8 mouse cellular contexts compared by ENCODE assay signal in genomic region chr10:68354335-68355231, GRCm38 (mm10).
DNase-seq lines count a peak whose midpoint lies in the region; ATAC-seq and TF ChIP-seq lines count a peak whose summit lies in the region.

No protein-coding gene starts in this region.

- 0 out of 2 replicates have a peak overlapping the region, but pooled peaks have one; percentile 18 for H3K4me2 ChIP-seq in heart, postnatal 0 days (ENCODE audit: low read depth, low read length)
- no peak overlapping the region for H3K4me2 ChIP-seq in limb, embryonic 15.5 days

- no peak for TF ChIP-seq CTCF in heart, postnatal 0 days (IDR thresholded peaks at IDR 0.05; ENCODE audit: low read depth)
- no peak for TF ChIP-seq CTCF in cerebellum, adult 2 months (IDR thresholded peaks at IDR 0.05; ENCODE audit: borderline replicate concordance, insufficient read depth, low read depth, low read length)

- DNase-seq in heart, adult 18-20 months: peak; percentile 35 to 48
- DNase-seq in heart, postnatal 25 days (ENCODE audit: low spot score): no peak
- peak; percentile 41 for DNase-seq in adipocyte (ENCODE audit: low spot score)
- DNase-seq in heart, postnatal 0 days (ENCODE audit: low spot score): peak; percentile 82
- DNase-seq in cerebellum, adult 2 months: no peak
- DNase-seq in gastrocnemius, postnatal 14 days: no peak

- H3K9me3 ChIP-seq in heart, postnatal 0 days (replicated peaks; ENCODE audit: control insufficient read depth, low read length): 0 out of 2 replicates have a peak, but pooled peaks cover 3% of the 10 kb centered on the region
- no peaks in the 10 kb centered on the region for H3K9me3 ChIP-seq in limb, embryonic 15.5 days

- no peaks in the 10 kb centered on the region for H3K27me3 ChIP-seq in heart, postnatal 0 days (ENCODE audit: control insufficient read depth, insufficient read depth, low read length)
- H3K27me3 ChIP-seq in limb, embryonic 15.5 days: no peaks in the 10 kb centered on the region
- H3K27me3 ChIP-seq in cerebellum, adult 2 months (ENCODE audit: control insufficient read depth, insufficient read depth, low read length): no peaks in the 10 kb centered on the region

- no peak for TF ChIP-seq EP300 in heart, postnatal 0 days (IDR thresholded peaks at IDR 0.05; ENCODE audit: low read depth)

- H3K36me3 ChIP-seq in heart, postnatal 0 days (replicated peaks; ENCODE audit: control insufficient read depth, insufficient read depth, low read length): no peaks in the 10 kb centered on the region
- H3K36me3 ChIP-seq in limb, embryonic 15.5 days: no peaks in the 10 kb centered on the region

- no peak for TF ChIP-seq POLR2A in cerebellum, adult 2 months (IDR thresholded peaks at IDR 0.05; ENCODE audit: borderline replicate concordance, insufficient read depth, low read length)

- no peaks in the 10 kb centered on the region for H3K4me1 ChIP-seq in heart, postnatal 0 days (ENCODE audit: control insufficient read depth, insufficient read depth)
- peaks cover 30% of the 10 kb centered on the region for H3K4me1 ChIP-seq in limb, embryonic 15.5 days
- H3K4me1 ChIP-seq in cerebellum, adult 2 months (ENCODE audit: control insufficient read depth, insufficient read depth, low read length): no peaks in the 10 kb centered on the region

- H3K4me3 ChIP-seq in heart, postnatal 0 days (ENCODE audit: low read depth, low read length): no peak overlapping the region
- no peak overlapping the region for H3K4me3 ChIP-seq in limb, embryonic 15.5 days
- H3K4me3 ChIP-seq in cerebellum, adult 2 months (replicated peaks; ENCODE audit: insufficient read depth, low read depth, low read length): no peak overlapping the region

- WGBS in heart, postnatal 0 days: 34% methylated on average over 7 of the region's 8 CpGs
- WGBS in limb, embryonic 15.5 days: 18% methylated on average over 8 of the region's 8 CpGs
- WGBS in cerebellum, adult 2 months: 53% methylated on average over 8 of the region's 8 CpGs

- intact Hi-C loops in heart, postnatal 25 days (cut with DNase I): loop anchor here (10.0 kb wide), 1 partner anchor 90 kb away; no protein-coding TSS in a partner anchor
- intact Hi-C loops in gastrocnemius, postnatal 14 days (cut with DNase I; ENCODE audit: low total_unique reads): no loop called here

- no peak overlapping the region for H3K9ac ChIP-seq in heart, postnatal 0 days (replicated peaks; ENCODE audit: low read depth, low read length)
- no peak overlapping the region for H3K9ac ChIP-seq in limb, embryonic 15.5 days

- H3K27ac ChIP-seq in heart, postnatal 0 days (ENCODE audit: low read depth): peak overlapping the region; percentile 59
- peak overlapping the region; percentile 73; the same call in 1 of the 2 replicates for H3K27ac ChIP-seq in limb, embryonic 15.5 days
- H3K27ac ChIP-seq in cerebellum, adult 2 months (ENCODE audit: insufficient read depth, low read length): no peak overlapping the region

- ATAC-seq in heart, postnatal 0 days (ENCODE audit: insufficient read depth, low read depth): peak; percentile 62; the same call in 1 of the 2 replicates
- ATAC-seq in limb, embryonic 15.5 days (ENCODE audit: insufficient number of reproducible peaks, low FRiP score, low TSS enrichment, low read depth): no peak
- ATAC-seq in megakaryocyte progenitor cell, adult 5-6 weeks (replicated peaks; ENCODE audit: poor library complexity): no peak

Comparison
In these comparisons a context has a peak if more than half of its experiments do, and no peak if none do; other contexts are left out.
1. DNase-seq: peak in heart, adult 18-20 months (2 of 2), adipocyte (single experiment) and heart, postnatal 0 days (single experiment); none in heart, postnatal 25 days (single experiment), cerebellum, adult 2 months (0 of 2) and gastrocnemius, postnatal 14 days (single experiment).